Mouse (Mus musculus): Measurements from ENCODE around the gene Marcksl1. TPM values are rescaled to one million over a fixed set of nuclear protein-coding genes. Genes with fewer than 3 reads are reported as not detected.

Gene Marcksl1
- 839 and 1,023 TPM in 2 replicates for polyA plus RNA-seq (2015; fragmentation: Nextera tagmentation; extraction: Ambion mirVana)

GRCm38 (mm10) chr4:129513086-129513767 lies at the start of gene Marcksl1:
Marcksl1 (plus strand) TSS chr4:129513581.
- Histone ChIP-seq H3K4me2 (peak within 1 kb of the TSS; percentile 82), H3K4me3 (peak within 1 kb of the TSS; percentile 99), H3K36me3 (peaks cover 31% of the 10 kb centered on the region), H3K27me3 (no peaks in the 10 kb centered on the region), H3K9me3 (no peaks in the 10 kb centered on the region), H3K27ac (peak within 1 kb of the TSS; percentile 97), H3K9ac (peak within 1 kb of the TSS; percentile 100), H3K4me1 (peaks cover 54% of the 10 kb centered on the region)
- 5% methylated on average over 47 of the region's 47 CpGs for WGBS
- peak; percentile 88 for ATAC-seq (ENCODE audit: insufficient number of reproducible peaks, insufficient read depth, low FRiP score, low TSS enrichment, low read depth)

GRCm38 (mm10) chr4:129464286-129464815 lies 49.0 kb upstream of the Marcksl1 start:
- no peak for ATAC-seq (ENCODE audit: insufficient number of reproducible peaks, insufficient read depth, low FRiP score, low TSS enrichment, low read depth)
- Histone ChIP-seq H3K4me2 (no peak overlapping the region), H3K36me3 (peaks cover 57% of the 10 kb centered on the region), H3K27me3 (no peaks in the 10 kb centered on the region), H3K4me1 (peaks cover 14% of the 10 kb centered on the region), H3K4me3 (no peak overlapping the region), H3K9me3 (no peaks in the 10 kb centered on the region), H3K9ac (no peak overlapping the region), H3K27ac (no peak overlapping the region)
- 83% methylated on average over 4 of the region's 4 CpGs for WGBS

GRCm38 (mm10) chr4:129476047-129476446 lies 37.3 kb upstream of the Marcksl1 start:
- no peak overlapping the region for H3K4me2 ChIP-seq
- H3K36me3 ChIP-seq: peaks cover 88% of the 10 kb centered on the region
- ATAC-seq (ENCODE audit: insufficient number of reproducible peaks, insufficient read depth, low FRiP score, low TSS enrichment, low read depth): no peak
- H3K4me1 ChIP-seq: no peaks in the 10 kb centered on the region
- WGBS: 90% methylated on average over 11 of the region's 11 CpGs
- H3K9ac ChIP-seq: no peak overlapping the region
- no peaks in the 10 kb centered on the region for H3K27me3 ChIP-seq
- H3K9me3 ChIP-seq: no peaks in the 10 kb centered on the region
- H3K4me3 ChIP-seq: no peak overlapping the region
- H3K27ac ChIP-seq: no peak overlapping the region

GRCm38 (mm10) chr4:129479863-129480262 lies 33.5 kb upstream of the Marcksl1 start:
- Histone ChIP-seq H3K27me3 (no peaks in the 10 kb centered on the region), H3K36me3 (peaks cover 91% of the 10 kb centered on the region)
- WGBS: 85% methylated on average over 3 of the region's 3 CpGs

GRCm38 (mm10) chr4:129481090-129481489 lies 32.3 kb upstream of the Marcksl1 start:
- Histone ChIP-seq H3K9me3 (no peaks in the 10 kb centered on the region), H3K36me3 (peaks cover 92% of the 10 kb centered on the region), H3K27ac (no peak overlapping the region), H3K9ac (no peak overlapping the region), H3K4me1 (no peaks in the 10 kb centered on the region), H3K4me2 (no peak overlapping the region), H3K27me3 (no peaks in the 10 kb centered on the region), H3K4me3 (no peak overlapping the region)
- 86% methylated on average over 1 of the region's 1 CpGs for WGBS
- ATAC-seq (ENCODE audit: insufficient number of reproducible peaks, insufficient read depth, low FRiP score, low TSS enrichment, low read depth): no peak

More at GRCm38 (mm10) chr4:129479863-129480262, 33.5 kb upstream of the Marcksl1 start:
- no peak overlapping the region for H3K9ac ChIP-seq
- H3K4me2 ChIP-seq: no peak overlapping the region
- no peaks in the 10 kb centered on the region for H3K9me3 ChIP-seq
- H3K4me1 ChIP-seq: no peaks in the 10 kb centered on the region
- H3K27ac ChIP-seq: no peak overlapping the region
- no peak overlapping the region for H3K4me3 ChIP-seq
- ATAC-seq (ENCODE audit: insufficient number of reproducible peaks, insufficient read depth, low FRiP score, low TSS enrichment, low read depth): no peak

GRCm38 (mm10) chr4:129490972-129491880 lies 22.2 kb upstream of the Marcksl1 start, which contains the start of the genes Tssk3 and Fam229a:
Tssk3 (minus strand) TSS chr4:129491022.
Fam229a (plus strand) TSS chr4:129491190.
- Histone ChIP-seq H3K9ac (peak within 1 kb of the TSS; percentile 62), H3K4me3 (peak within 1 kb of the TSS; percentile 42), H3K9me3 (no peaks in the 10 kb centered on the region), H3K27ac (no peak within 1 kb of the TSS), H3K4me2 (peak within 1 kb of the TSS; percentile 77), H3K4me1 (peaks cover 17% of the 10 kb centered on the region), H3K27me3 (peaks cover 32% of the 10 kb centered on the region), H3K36me3 (peaks cover 32% of the 10 kb centered on the region)
- 4% methylated on average over 68 of the region's 70 CpGs for WGBS
- ATAC-seq (ENCODE audit: insufficient number of reproducible peaks, insufficient read depth, low FRiP score, low TSS enrichment, low read depth): peak; percentile 34; the same call in 1 of the 2 replicates

- Histone ChIP-seq H3K4me3 (no peak overlapping the region), H3K9me3 (no peaks in the 10 kb centered on the region), H3K4me1 (peaks cover 26% of the 10 kb centered on the region), H3K4me2 (no peak overlapping the region), H3K27me3 (peaks cover 32% of the 10 kb centered on the region), H3K27ac (no peak overlapping the region), H3K9ac (no peak overlapping the region), H3K36me3 (no peaks in the 10 kb centered on the region)
- no peak for ATAC-seq (ENCODE audit: insufficient number of reproducible peaks, insufficient read depth, low FRiP score, low TSS enrichment, low read depth)
- WGBS: 72% methylated on average over 7 of the region's 7 CpGs
These were observed 18.7 kb upstream of the Marcksl1 start for GRCm38 (mm10) chr4:129494681-129495080.

GRCm38 (mm10) chr4:129495672-129496562 lies 17.5 kb upstream of the Marcksl1 start:
- WGBS: 30% methylated on average over 16 of the region's 16 CpGs
- H3K36me3 ChIP-seq: no peaks in the 10 kb centered on the region
- ATAC-seq (ENCODE audit: insufficient number of reproducible peaks, insufficient read depth, low FRiP score, low TSS enrichment, low read depth): no peak
- no peak overlapping the region for H3K27ac ChIP-seq
- no peaks in the 10 kb centered on the region for H3K9me3 ChIP-seq
- peak overlapping the region; percentile 37 for H3K4me2 ChIP-seq
- H3K9ac ChIP-seq: peak overlapping the region; percentile 44
- H3K27me3 ChIP-seq: peaks cover 22% of the 10 kb centered on the region
- H3K4me1 ChIP-seq: peaks cover 30% of the 10 kb centered on the region
- H3K4me3 ChIP-seq: 0 out of 2 replicates have a peak overlapping the region, but pooled peaks have one; percentile 6

GRCm38 (mm10) chr4:129496631-129497030 lies 16.8 kb upstream of the Marcksl1 start:
- peaks cover 25% of the 10 kb centered on the region for H3K4me1 ChIP-seq
- H3K4me3 ChIP-seq: no peak overlapping the region
- H3K36me3 ChIP-seq: no peaks in the 10 kb centered on the region
- ATAC-seq (ENCODE audit: insufficient number of reproducible peaks, insufficient read depth, low FRiP score, low TSS enrichment, low read depth): no peak
- 15% methylated on average over 6 of the region's 6 CpGs for WGBS
- peak overlapping the region; percentile 45; the same call in 1 of the 2 replicates for H3K27ac ChIP-seq
- H3K9me3 ChIP-seq: no peaks in the 10 kb centered on the region
- peaks cover 14% of the 10 kb centered on the region for H3K27me3 ChIP-seq
- H3K9ac ChIP-seq: peak overlapping the region; percentile 44
- H3K4me2 ChIP-seq: peak overlapping the region; percentile 37

- Histone ChIP-seq H3K4me3 (no peak overlapping the region), H3K27ac (peak overlapping the region; percentile 89; the same call in 1 of the 2 replicates), H3K4me2 (no peak overlapping the region), H3K36me3 (no peaks in the 10 kb centered on the region), H3K27me3 (no peaks in the 10 kb centered on the region), H3K9me3 (no peaks in the 10 kb centered on the region), H3K4me1 (peaks cover 30% of the 10 kb centered on the region), H3K9ac (no peak overlapping the region)
- no peak for ATAC-seq (ENCODE audit: insufficient number of reproducible peaks, insufficient read depth, low FRiP score, low TSS enrichment, low read depth)
- 69% methylated on average over 3 of the region's 3 CpGs for WGBS
These were observed 14.4 kb upstream of the Marcksl1 start for GRCm38 (mm10) chr4:129498941-129499340.
